In genomic region chr4:132524808-132525207, GRCm38 (mm10) we compare ENCODE assay signal across 13 mouse cellular contexts. TPM values are rescaled to one million over a fixed set of nuclear protein-coding genes. Genes with fewer than 3 reads are reported as not detected.
DNase-seq lines count a peak whose midpoint lies in the region; ATAC-seq lines count a peak whose summit lies in the region.
"Had no signal": no experiment of that assay in that cellular context is flagged by ENCODE, and none has a peak within 500 bp of the region (broad histone marks: within the 10 kb centered on the region; RNA-seq: fewer than 3 reads in every experiment).

No protein-coding gene starts in this region.

- 36% methylated on average over 6 of the region's 6 CpGs for WGBS in limb, embryonic 15.5 days
- WGBS in limb, embryonic 10.5 days: 57% methylated on average over 6 of the region's 6 CpGs

- no peak overlapping the region for H3K4me3 ChIP-seq in limb, embryonic 15.5 days
- no peak overlapping the region for H3K4me3 ChIP-seq in limb, embryonic 10.5 days
- H3K4me3 ChIP-seq: limb, embryonic 13.5 days had no signal

- no peaks in the 10 kb centered on the region for H3K27me3 ChIP-seq in limb, embryonic 15.5 days
- H3K27me3 ChIP-seq in limb, embryonic 10.5 days (ENCODE audit: low read depth, poor library complexity, severe bottlenecking): no peaks in the 10 kb centered on the region
- H3K27me3 ChIP-seq: limb, embryonic 13.5 days; Patski had no signal

- H3K4me1 ChIP-seq in limb, embryonic 15.5 days: peaks cover 8% of the 10 kb centered on the region
- 0 out of 2 replicates have a peak, but pooled peaks cover 4% of the 10 kb centered on the region for H3K4me1 ChIP-seq in limb, embryonic 10.5 days

- ATAC-seq in limb, embryonic 15.5 days (ENCODE audit: insufficient number of reproducible peaks, low FRiP score, low TSS enrichment, low read depth): no peak
- peak; percentile 65 for ATAC-seq in erythroblast, adult 5-6 weeks (replicated peaks; ENCODE audit: low FRiP score, poor library complexity, severe bottlenecking)
- ATAC-seq: Patski had no signal

- no peak for DNase-seq in limb, embryonic 10.5 days (ENCODE audit: low spot score)
- DNase-seq in R1 (ENCODE audit: low read depth, low spot score): peak; percentile 92
- peak; percentile 29 for DNase-seq in lung, postnatal 25 days (ENCODE audit: low spot score)
- DNase-seq in yolk sac, embryonic 10.5 days (ENCODE audit: low spot score): no peak
- DNase-seq in urinary bladder, adult 2 months (ENCODE audit: low spot score): no peak
- DNase-seq in thymus, postnatal 25 days: no peak
- DNase-seq: gastrocnemius, postnatal 36 days; kidney, postnatal 10 days; thymus, postnatal 4 days had no signal

- H3K27ac ChIP-seq in limb, embryonic 15.5 days: peak overlapping the region; percentile 38; the same call in 1 of the 2 replicates
- H3K27ac ChIP-seq in limb, embryonic 10.5 days: no peak overlapping the region
- H3K27ac ChIP-seq: limb, embryonic 13.5 days had no signal

- peaks cover under 1% of the 10 kb centered on the region; the same call in 1 of the 2 replicates for H3K36me3 ChIP-seq in limb, embryonic 15.5 days
- peaks cover 11% of the 10 kb centered on the region for H3K36me3 ChIP-seq in limb, embryonic 10.5 days

- no peak overlapping the region for H3K4me2 ChIP-seq in limb, embryonic 15.5 days
- H3K4me2 ChIP-seq: limb, embryonic 13.5 days had no signal

- no peaks in the 10 kb centered on the region for H3K9me3 ChIP-seq in limb, embryonic 15.5 days
- no peaks in the 10 kb centered on the region for H3K9me3 ChIP-seq in limb, embryonic 10.5 days (replicated peaks)
- H3K9me3 ChIP-seq: limb, embryonic 13.5 days had no signal

- no peak overlapping the region for H3K9ac ChIP-seq in limb, embryonic 15.5 days
- H3K9ac ChIP-seq: limb, embryonic 13.5 days had no signal

RNA-seq across cellular contexts. Expression of gene Atpif1, which starts 8.7 kb away (rescaled TPM):
- polyA plus RNA-seq in limb, embryonic 15.5 days (2015; fragmentation: Nextera tagmentation; extraction: Ambion mirVana): 746 and 799 TPM in 2 replicates
- polyA plus RNA-seq in limb, embryonic 10.5 days (2016; fragmentation: Nextera tagmentation; extraction: Ambion mirVana): 1,005 and 1,007 TPM in 2 replicates
- total RNA-seq in erythroblast, adult 5-6 weeks (2015; ENCODE audit: low replicate concordance): 715 and 778 TPM in 2 replicates
- 2,175 and 2,816 TPM in 2 replicates for total RNA-seq in erythroblast, adult 5-6 weeks (2017; ENCODE audit: low replicate concordance)
- 367 and 421 TPM in 2 replicates for polyA plus RNA-seq in urinary bladder, adult 2 months (2012; rRNA removed)

RNA-seq across cellular contexts. Expression of gene Dnajc8, which starts 10.5 kb away (rescaled TPM):
- 129 and 131 TPM in 2 replicates for polyA plus RNA-seq in limb, embryonic 15.5 days (2015; fragmentation: Nextera tagmentation; extraction: Ambion mirVana)
- polyA plus RNA-seq in limb, embryonic 10.5 days (2016; fragmentation: Nextera tagmentation; extraction: Ambion mirVana): 213 and 229 TPM in 2 replicates
- 75.0 and 117 TPM in 2 replicates for total RNA-seq in erythroblast, adult 5-6 weeks (2015; ENCODE audit: low replicate concordance)
- 262 and 314 TPM in 2 replicates for total RNA-seq in erythroblast, adult 5-6 weeks (2017; ENCODE audit: low replicate concordance)
- polyA plus RNA-seq in urinary bladder, adult 2 months (2012; rRNA removed): 138 and 139 TPM in 2 replicates

RNA-seq across cellular contexts. Expression of gene Sesn2, which starts 14.5 kb away (rescaled TPM):
- polyA plus RNA-seq in limb, embryonic 15.5 days (2015; fragmentation: Nextera tagmentation; extraction: Ambion mirVana): 11.8 and 12.8 TPM in 2 replicates
- 10.9 and 11.7 TPM in 2 replicates for polyA plus RNA-seq in limb, embryonic 10.5 days (2016; fragmentation: Nextera tagmentation; extraction: Ambion mirVana)
- 3.7 and 4.6 TPM in 2 replicates for total RNA-seq in erythroblast, adult 5-6 weeks (2015; ENCODE audit: low replicate concordance)
- 5.8 and 6.6 TPM in 2 replicates for total RNA-seq in erythroblast, adult 5-6 weeks (2017; ENCODE audit: low replicate concordance)
- 9.8 and 10.1 TPM in 2 replicates for polyA plus RNA-seq in urinary bladder, adult 2 months (2012; rRNA removed)

RNA-seq across cellular contexts. Expression of gene Ptafr, which starts 39.1 kb away (rescaled TPM):
- 1.1 and 1.4 TPM in 2 replicates for polyA plus RNA-seq in limb, embryonic 15.5 days (2015; fragmentation: Nextera tagmentation; extraction: Ambion mirVana)
- 0.20 and 0.25 TPM in 2 replicates for polyA plus RNA-seq in limb, embryonic 10.5 days (2016; fragmentation: Nextera tagmentation; extraction: Ambion mirVana)
- total RNA-seq in erythroblast, adult 5-6 weeks (2015; ENCODE audit: low replicate concordance): 3.1 and 9.0 TPM in 2 replicates
- total RNA-seq in erythroblast, adult 5-6 weeks (2017; ENCODE audit: low replicate concordance): 6.6 and 7.7 TPM in 2 replicates
- 10.2 and 11.3 TPM in 2 replicates for polyA plus RNA-seq in urinary bladder, adult 2 months (2012; rRNA removed)
- polyA plus RNA-seq: Patski had no signal

Comparison
In these comparisons a context has a peak if more than half of its experiments do, and no peak if none do; other contexts are left out.
1. DNase-seq: peak in R1 (single experiment) and lung, postnatal 25 days (single experiment); none in limb, embryonic 10.5 days (single experiment), yolk sac, embryonic 10.5 days (single experiment), urinary bladder, adult 2 months (single experiment) and thymus, postnatal 25 days (single experiment).